Mouse (Mus musculus): ENCODE data around the gene Theg. TPM values are rescaled to one million over a fixed set of nuclear protein-coding genes. Genes with fewer than 3 reads are reported as not detected.

Theg gene
- polyA plus RNA-seq, 1 experiment from 2014 or later: not detected

DNA sequence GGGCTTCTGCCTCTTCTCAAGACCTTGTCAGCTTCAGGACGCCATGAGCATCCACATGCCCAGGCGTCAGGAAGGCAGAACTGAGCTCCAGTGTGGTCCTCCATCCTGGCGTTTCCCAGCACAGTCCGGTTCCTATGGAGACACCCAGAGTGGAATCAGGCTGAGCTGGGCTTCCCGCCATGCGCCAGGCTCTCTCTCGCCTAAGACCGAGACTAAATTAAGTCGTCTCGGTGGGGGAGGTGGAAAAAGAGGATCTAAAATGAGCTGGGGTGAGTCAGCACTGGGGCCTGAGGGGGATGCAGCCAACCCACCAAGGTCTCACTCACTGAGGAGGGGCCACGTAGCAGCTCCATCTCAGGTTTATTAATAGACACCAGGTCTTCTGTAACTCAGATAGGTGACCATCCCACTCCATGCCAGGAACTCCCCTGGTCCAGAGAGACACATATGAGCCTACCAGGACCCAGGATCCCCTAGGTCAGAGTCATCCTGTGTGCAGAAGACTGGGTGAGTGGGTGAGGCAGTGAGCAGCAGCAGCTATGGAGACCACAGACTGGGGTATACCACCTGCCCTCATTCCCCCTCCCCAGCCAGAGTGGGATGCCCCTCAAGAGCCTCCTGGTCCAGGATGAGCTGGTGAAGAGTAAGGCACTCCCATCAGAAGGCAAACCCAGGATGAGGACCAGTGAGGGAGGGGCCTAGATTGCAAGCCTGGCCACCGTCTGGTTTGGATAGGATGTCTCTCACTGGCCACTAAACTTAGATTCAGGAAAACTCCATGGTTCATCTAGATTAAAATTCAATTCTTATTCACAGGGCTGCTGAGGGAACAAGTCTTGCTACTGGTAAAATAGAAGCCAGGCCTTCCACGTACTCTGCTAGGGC is 10.2 kb upstream of the Theg start:
- DNase-seq (ENCODE audit: low spot score): no peak
- Histone ChIP-seq H3K9me3 (ENCODE audit: control insufficient read depth, low read length) (no peaks in the 10 kb centered on the region), H3K4me3 (ENCODE audit: low read depth, low read length) (no peak overlapping the region), H3K36me3 (ENCODE audit: control insufficient read depth, insufficient read depth, low read length) (no peaks in the 10 kb centered on the region), H3K27me3 (ENCODE audit: control insufficient read depth, insufficient read depth, low read length) (no peaks in the 10 kb centered on the region), H3K4me2 (replicated peaks; ENCODE audit: low read depth) (no peak overlapping the region), H3K27ac (replicated peaks) (no peak overlapping the region), H3K4me1 (replicated peaks; ENCODE audit: control insufficient read depth, insufficient read depth) (no peaks in the 10 kb centered on the region), H3K9ac (ENCODE audit: low read length) (no peak overlapping the region)
- 34% methylated on average over 13 of the region's 13 CpGs for WGBS
- TF ChIP-seq EP300 (optimal IDR thresholded peaks at IDR 0.05) (no peak), CTCF (IDR thresholded peaks at IDR 0.05; ENCODE audit: low read depth) (no peak)
- ATAC-seq (ENCODE audit: low FRiP score, low TSS enrichment): no peak

DNA sequence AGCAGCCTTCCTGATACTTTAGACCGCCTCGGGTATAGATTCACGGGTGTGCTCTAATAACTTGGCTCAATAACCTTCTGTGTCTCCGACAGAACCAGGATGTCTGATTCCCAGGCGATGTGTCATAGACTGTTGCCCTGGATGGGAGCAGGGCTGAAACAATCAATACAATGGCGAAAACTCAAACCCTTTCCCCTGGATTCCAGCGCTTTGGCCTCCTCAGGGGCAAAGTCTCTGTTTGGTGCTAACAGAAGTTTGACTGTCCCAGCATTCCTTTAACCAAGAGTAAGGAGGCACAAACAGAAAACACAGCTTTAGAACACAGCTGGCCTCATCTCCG is 8.4 kb upstream of the Theg start:
- Histone ChIP-seq H3K9ac (ENCODE audit: low read length) (no peak overlapping the region), H3K4me2 (replicated peaks; ENCODE audit: low read depth) (no peak overlapping the region), H3K27ac (replicated peaks) (no peak overlapping the region), H3K4me3 (ENCODE audit: low read depth, low read length) (no peak overlapping the region), H3K9me3 (ENCODE audit: control insufficient read depth, low read length) (no peaks in the 10 kb centered on the region), H3K36me3 (ENCODE audit: control insufficient read depth, insufficient read depth, low read length) (no peaks in the 10 kb centered on the region), H3K4me1 (replicated peaks; ENCODE audit: control insufficient read depth, insufficient read depth) (no peaks in the 10 kb centered on the region), H3K27me3 (ENCODE audit: control insufficient read depth, insufficient read depth, low read length) (no peaks in the 10 kb centered on the region)
- WGBS: 49% methylated on average over 8 of the region's 8 CpGs
- ATAC-seq (ENCODE audit: low FRiP score, low TSS enrichment) (no peak; the same call in 1 of the 2 replicates), DNase-seq (ENCODE audit: low spot score) (no peak)
- no peak for TF ChIP-seq EP300 (optimal IDR thresholded peaks at IDR 0.05)
- no peak for TF ChIP-seq CTCF (IDR thresholded peaks at IDR 0.05; ENCODE audit: low read depth)

DNA sequence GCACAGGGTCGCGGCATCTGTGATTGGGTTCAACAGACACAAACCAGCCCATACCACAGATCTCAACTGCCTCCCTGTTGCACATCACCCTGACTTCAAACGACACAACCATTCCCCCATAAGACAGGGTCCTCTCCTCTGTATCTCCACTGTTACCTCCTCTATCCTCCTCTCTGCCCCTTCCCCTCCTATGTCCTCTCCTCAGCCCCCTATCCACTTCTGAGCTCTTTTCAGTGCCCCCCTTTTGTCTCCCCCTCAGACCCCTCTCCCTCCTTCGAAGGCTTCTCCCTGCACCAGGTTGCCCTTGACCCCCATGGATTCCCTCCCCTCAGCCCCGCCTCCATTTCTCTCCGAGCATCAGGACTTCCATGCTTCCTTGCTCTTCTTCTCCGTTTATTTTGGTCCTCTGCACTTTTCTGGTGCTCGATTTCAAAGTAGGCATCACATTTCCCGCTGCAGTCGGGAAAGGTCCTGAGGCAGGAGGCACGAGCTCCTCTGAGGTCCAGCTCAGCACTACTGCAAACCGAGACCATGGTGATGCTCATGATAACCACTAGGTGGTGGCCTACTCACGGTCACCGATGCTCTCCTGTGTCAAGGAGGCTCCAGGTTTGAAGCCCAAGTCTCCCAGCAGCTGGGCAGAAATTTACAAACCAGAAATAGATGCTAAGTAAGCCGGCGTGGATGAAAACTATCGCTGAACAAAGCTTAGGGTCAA is 7.9 kb upstream of the Theg start:
- TF ChIP-seq CTCF (IDR thresholded peaks at IDR 0.05; ENCODE audit: low read depth) (peak; percentile 95), EP300 (optimal IDR thresholded peaks at IDR 0.05) (no peak)
- ATAC-seq (ENCODE audit: low FRiP score, low TSS enrichment): peak; percentile 91
- H3K27me3 ChIP-seq (ENCODE audit: control insufficient read depth, insufficient read depth, low read length): no peaks in the 10 kb centered on the region
- DNase-seq (ENCODE audit: low spot score): peak; percentile 62
- no peaks in the 10 kb centered on the region for H3K9me3 ChIP-seq (ENCODE audit: control insufficient read depth, low read length)
- H3K4me1 ChIP-seq (replicated peaks; ENCODE audit: control insufficient read depth, insufficient read depth): no peaks in the 10 kb centered on the region
- 14% methylated on average over 17 of the region's 17 CpGs for WGBS
- no peak overlapping the region for H3K27ac ChIP-seq (replicated peaks)
- H3K4me3 ChIP-seq (ENCODE audit: low read depth, low read length): no peak overlapping the region
- H3K36me3 ChIP-seq (ENCODE audit: control insufficient read depth, insufficient read depth, low read length): no peaks in the 10 kb centered on the region
- no peak overlapping the region for H3K9ac ChIP-seq (ENCODE audit: low read length)
- H3K4me2 ChIP-seq (replicated peaks; ENCODE audit: low read depth): no peak overlapping the region

DNA sequence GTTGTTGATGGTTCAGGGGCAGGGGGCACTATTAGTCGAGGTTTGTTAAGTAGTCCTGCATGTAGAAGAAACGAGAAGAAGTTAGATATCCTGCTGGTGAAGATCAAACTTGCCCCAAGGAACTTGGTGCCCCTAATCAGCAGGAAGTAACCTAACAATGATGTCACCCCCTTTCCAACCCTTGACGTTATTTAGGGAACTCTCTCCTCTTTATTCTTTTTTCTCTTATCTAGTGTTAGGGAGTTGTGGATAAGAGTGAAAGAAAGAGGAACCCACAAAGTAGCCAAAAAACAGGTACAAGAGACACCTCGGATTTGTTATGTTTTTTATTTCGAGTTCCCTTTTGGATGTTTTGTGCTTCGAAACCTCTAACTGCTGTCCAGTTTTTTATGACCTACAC is 7.0 kb upstream of the Theg start:
- ATAC-seq (ENCODE audit: low FRiP score, low TSS enrichment): no peak
- TF ChIP-seq CTCF (IDR thresholded peaks at IDR 0.05; ENCODE audit: low read depth): no peak
- no peak for TF ChIP-seq EP300 (optimal IDR thresholded peaks at IDR 0.05)

DNA sequence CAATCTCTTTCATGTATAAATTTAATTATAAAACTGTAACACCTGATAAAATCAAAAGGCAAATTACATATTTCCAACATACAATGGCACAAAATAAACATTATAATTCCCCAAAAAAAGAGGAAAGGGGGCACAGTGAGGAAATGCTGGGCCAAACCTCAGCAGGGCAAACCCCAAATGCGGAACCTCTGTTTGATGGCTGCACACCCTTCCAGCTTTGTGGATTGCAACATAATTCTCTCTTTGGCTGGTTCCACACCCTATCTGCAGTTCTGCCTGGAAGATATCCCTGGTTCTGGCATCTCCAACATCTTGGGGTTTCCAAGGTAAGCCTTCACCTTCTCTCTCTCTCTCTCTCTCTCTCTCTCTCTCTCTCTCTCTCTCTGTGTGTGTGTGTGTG is 3.6 kb upstream of the Theg start:
- H3K4me2 ChIP-seq (replicated peaks; ENCODE audit: low read depth): no peak overlapping the region
- H3K4me1 ChIP-seq (replicated peaks; ENCODE audit: control insufficient read depth, insufficient read depth): no peaks in the 10 kb centered on the region
- H3K36me3 ChIP-seq (ENCODE audit: control insufficient read depth, insufficient read depth, low read length): no peaks in the 10 kb centered on the region
- no peak overlapping the region for H3K27ac ChIP-seq (replicated peaks)
- 86% methylated on average over 1 of the region's 1 CpGs for WGBS
- no peak overlapping the region for H3K4me3 ChIP-seq (ENCODE audit: low read depth, low read length)
- no peak for ATAC-seq (ENCODE audit: low FRiP score, low TSS enrichment)
- no peaks in the 10 kb centered on the region for H3K27me3 ChIP-seq (ENCODE audit: control insufficient read depth, insufficient read depth, low read length)
- H3K9me3 ChIP-seq (ENCODE audit: control insufficient read depth, low read length): no peaks in the 10 kb centered on the region
- no peak for DNase-seq (ENCODE audit: low spot score)
- TF ChIP-seq CTCF (IDR thresholded peaks at IDR 0.05; ENCODE audit: low read depth) (no peak), EP300 (optimal IDR thresholded peaks at IDR 0.05) (no peak)
- no peak overlapping the region for H3K9ac ChIP-seq (ENCODE audit: low read length)

More for the DNA sequence above, 7.0 kb upstream of the Theg start:
- no peaks in the 10 kb centered on the region for H3K27me3 ChIP-seq (ENCODE audit: control insufficient read depth, insufficient read depth, low read length)
- H3K9me3 ChIP-seq (ENCODE audit: control insufficient read depth, low read length): no peaks in the 10 kb centered on the region
- no peaks in the 10 kb centered on the region for H3K4me1 ChIP-seq (replicated peaks; ENCODE audit: control insufficient read depth, insufficient read depth)
- no peak overlapping the region for H3K4me2 ChIP-seq (replicated peaks; ENCODE audit: low read depth)
- no peak overlapping the region for H3K27ac ChIP-seq (replicated peaks)
- no peak for DNase-seq (ENCODE audit: low spot score)
- no peak overlapping the region for H3K4me3 ChIP-seq (ENCODE audit: low read depth, low read length)
- no peak overlapping the region for H3K9ac ChIP-seq (ENCODE audit: low read length)
- H3K36me3 ChIP-seq (ENCODE audit: control insufficient read depth, insufficient read depth, low read length): no peaks in the 10 kb centered on the region
- 42% methylated on average over 6 of the region's 6 CpGs for WGBS

GRCm38 (mm10) chr10:79587752-79588126 is 608 bp upstream of the Theg start:
- H3K36me3 ChIP-seq (ENCODE audit: control insufficient read depth, insufficient read depth, low read length): no peaks in the 10 kb centered on the region
- ATAC-seq (ENCODE audit: low FRiP score, low TSS enrichment): no peak
- H3K4me1 ChIP-seq (replicated peaks; ENCODE audit: control insufficient read depth, insufficient read depth): no peaks in the 10 kb centered on the region
- no peaks in the 10 kb centered on the region for H3K9me3 ChIP-seq (ENCODE audit: control insufficient read depth, low read length)
- TF ChIP-seq EP300 (optimal IDR thresholded peaks at IDR 0.05) (no peak), CTCF (IDR thresholded peaks at IDR 0.05; ENCODE audit: low read depth) (no peak)
- 62% methylated on average over 4 of the region's 4 CpGs for WGBS
- H3K27me3 ChIP-seq (ENCODE audit: control insufficient read depth, insufficient read depth, low read length): no peaks in the 10 kb centered on the region
- no peak overlapping the region for H3K4me3 ChIP-seq (ENCODE audit: low read depth, low read length)
- no peak overlapping the region for H3K4me2 ChIP-seq (replicated peaks; ENCODE audit: low read depth)
- no peak overlapping the region for H3K9ac ChIP-seq (ENCODE audit: low read length)
- no peak overlapping the region for H3K27ac ChIP-seq (replicated peaks)
- no peak for DNase-seq (ENCODE audit: low spot score)
